Mouse (Mus musculus) megakaryocyte, embryonic 14.5 days (primary cell): ENCODE results near the gene Spp1.

ENCODE experiments used
- FLI1 ChIP-seq: IDR thresholded peaks from 2 replicates; pipeline ENCODE4 v1.6.1; 2012; ENCODE audit warnings: low read length, inconsistent platforms, mixed read lengths
- GATA1 ChIP-seq: IDR thresholded peaks from 3 replicates; pipeline ENCODE4 v1.6.1; 2012; ENCODE audit warnings: mixed read lengths, low read length, inconsistent platforms, borderline replicate concordance

DNA sequence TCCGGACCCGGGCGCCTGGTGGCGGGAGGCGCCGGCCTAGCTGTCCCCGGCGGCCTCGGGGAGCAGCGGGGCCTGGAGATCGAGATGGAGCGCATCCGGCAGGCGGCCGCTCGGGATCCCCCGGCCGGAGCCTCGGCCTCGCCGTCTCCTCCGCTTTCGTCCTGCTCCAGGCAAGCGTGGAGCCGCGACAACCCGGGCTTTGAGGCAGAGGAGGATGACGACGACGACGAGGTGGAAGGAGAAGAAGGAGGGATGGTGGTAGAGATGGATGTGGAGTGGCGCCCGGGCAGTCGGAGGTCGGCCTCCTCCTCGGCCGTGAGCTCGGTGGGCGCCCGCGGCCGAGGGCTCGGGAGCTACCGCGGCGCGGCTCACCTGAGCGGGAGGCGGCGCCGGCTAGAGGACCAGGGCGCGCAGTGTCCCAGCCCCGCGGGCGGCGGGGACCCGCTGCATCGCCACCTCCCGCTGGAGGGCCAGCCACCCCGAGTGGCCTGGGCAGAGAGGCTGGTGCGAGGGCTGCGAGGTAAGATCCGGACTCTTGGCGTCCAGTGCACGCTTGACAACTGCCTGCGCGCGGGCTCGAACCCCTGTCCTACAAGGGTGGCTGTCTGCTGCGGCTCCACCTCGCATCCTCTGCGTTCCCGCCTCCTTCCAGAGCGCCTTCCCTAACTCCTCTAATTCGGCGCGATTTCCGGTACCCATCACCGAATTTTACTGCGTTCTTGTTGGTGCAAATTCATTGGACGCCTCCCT is 25.0 kb downstream of the Spp1 start:
- TF ChIP-seq GATA1: no peak
- no peak for TF ChIP-seq FLI1
